ENCODE assay signal across 22 mouse cellular contexts in genomic region chr16:20345464-20345863, GRCm38 (mm10). TPM values are rescaled to one million over a fixed set of nuclear protein-coding genes. Genes with fewer than 3 reads are reported as not detected.
DNase-seq lines count a peak whose midpoint lies in the region; ATAC-seq and TF ChIP-seq lines count a peak whose summit lies in the region.
"Had no signal": no experiment of that assay in that cellular context is flagged by ENCODE, and none has a peak within 500 bp of the region (broad histone marks: within the 10 kb centered on the region; RNA-seq: fewer than 3 reads in every experiment).

No protein-coding gene starts in this region.

- no peak for TF ChIP-seq CTCF in layer of hippocampus, adult 2 months (conservative IDR thresholded peaks at IDR 0.05)

- H3K27ac ChIP-seq in layer of hippocampus, adult 2 months: peak overlapping the region; percentile 39

- no peak overlapping the region for H3K4me3 ChIP-seq in layer of hippocampus, adult 2 months

- ATAC-seq in frontal cortex, adult (ENCODE audit: low TSS enrichment): peak; percentile 73
- ATAC-seq: activated CD4-positive, CD25-positive, alpha-beta regulatory T cell, adult 4 months; CD4-positive, CD25-positive, alpha-beta regulatory T cell, adult 4 months; Patski had no signal

- no peak for DNase-seq in frontal cortex, postnatal 25 days (ENCODE audit: low spot score in 2 of 2)
- DNase-seq in heart, adult 11 months: peak; percentile 72
- DNase-seq in heart, adult 8-10 months (ENCODE audit: low spot score): no peak
- no peak for DNase-seq in layer of hippocampus, adult 2 months (ENCODE audit: low spot score in 2 of 2)
- no peak for DNase-seq in layer of hippocampus, adult 8-10 months (ENCODE audit: low spot score in 2 of 2)
- DNase-seq: adrenal gland, adult 2 months; adrenal gland, adult 8-10 months; adrenal gland, postnatal 10 days; adrenal gland, postnatal 14 days; adrenal gland, postnatal 25 days; adrenal gland, postnatal 36 days; B cell, adult 2 months; cerebellum, adult 11 months; cerebellum, adult 11-12 months; cerebellum, adult 18-20 months had no signal

RNA-seq across cellular contexts. Expression of gene Cyp2ab1, which starts 20.3 kb away (rescaled TPM):
- total RNA-seq in heart, adult 8-10 months (2022): 1 to 10 TPM in 1 of 4 experiments, under 1 TPM in 3; 0.13 to 1.2 (median 0.54) TPM
- total RNA-seq in layer of hippocampus, adult 2 months (2021): not detected
- total RNA-seq in layer of hippocampus, adult 8-10 months (2022): not detected
- total RNA-seq: adrenal gland, postnatal 25 days; CH12.LX; G1E; MEL had no signal

RNA-seq across cellular contexts. Expression of gene Parl, which starts 43.3 kb away (rescaled TPM):
- total RNA-seq in heart, adult 8-10 months (2022): 10 to 100 TPM; 73.8 to 97.0 (median 84.2) TPM
- total RNA-seq in layer of hippocampus, adult 2 months (2021): 10 to 100 TPM; 51.4 to 56.4 TPM
- total RNA-seq in layer of hippocampus, adult 8-10 months (2022): 10 to 100 TPM; 52.2 to 73.7 (median 58.0) TPM
